Mouse (Mus musculus) bone marrow, adult 2 months (tissue): Measurements from ENCODE around the gene Tpst2. TPM values are rescaled to one million over a fixed set of nuclear protein-coding genes. Genes with fewer than 3 reads are reported as not detected.
A peak's percentile ranks its signal among the peaks of the same experiment; 100 is the strongest.

Experiments used
- H3K27ac ChIP-seq: fragments of 200-500 bp; 2 replicates; pipeline ENCODE4 v1.5.1; 2012; ENCODE audit warnings: low read depth, mild to moderate bottlenecking, control low read depth, inconsistent platforms, low read length; ENCODE audit not compliant: control insufficient read depth, poor library complexity, insufficient read depth
- H3K4me1 ChIP-seq: fragments of 200-500 bp; 2 replicates; pipeline ENCODE4 v1.6.1; 2011; ENCODE audit warnings: low read length; ENCODE audit not compliant: control insufficient read depth, insufficient read depth
- H3K4me3 ChIP-seq: fragments of 200-500 bp; replicated peaks from 2 replicates; pipeline ENCODE3; 2011; ENCODE audit warnings: mild to moderate bottlenecking, low read depth, low read length, control low read depth; ENCODE audit not compliant: control insufficient read depth
- CTCF ChIP-seq: fragments of 200-500 bp; IDR thresholded peaks from 2 replicates; pipeline ENCODE4 v1.5.1; 2011; ENCODE audit warnings: low read length, control low read depth; ENCODE audit not compliant: control insufficient read depth, insufficient read depth
- POLR2A ChIP-seq: fragments of 200-500 bp; IDR thresholded peaks from 2 replicates; pipeline ENCODE4 v1.6.1; 2011; ENCODE audit warnings: low read depth, mild to moderate bottlenecking, control low read depth, low read length, borderline replicate concordance; ENCODE audit not compliant: control insufficient read depth
- WGBS: fragments of 180-500 bp; shearing (Covaris S2); methylation state at CpG from one replicate; pipeline ENCODE4 v1.1.7; 2018; 5-methylcytosine and 5-hydroxymethylcytosine counted together
- polyA plus RNA-seq: library from polyadenylated mRNA; stranded (reverse); fragments of >200 nt; gene quantifications from 2 replicates; pipeline ENCODE4 v1.2.4, GENCODE M21; 2011; ENCODE audit warnings: low replicate concordance; ENCODE audit not compliant: missing spikeins, insufficient read depth, insufficient read length

Gene Tpst2
- polyA plus RNA-seq, 1 experiment, result 43.3 TPM

DNA sequence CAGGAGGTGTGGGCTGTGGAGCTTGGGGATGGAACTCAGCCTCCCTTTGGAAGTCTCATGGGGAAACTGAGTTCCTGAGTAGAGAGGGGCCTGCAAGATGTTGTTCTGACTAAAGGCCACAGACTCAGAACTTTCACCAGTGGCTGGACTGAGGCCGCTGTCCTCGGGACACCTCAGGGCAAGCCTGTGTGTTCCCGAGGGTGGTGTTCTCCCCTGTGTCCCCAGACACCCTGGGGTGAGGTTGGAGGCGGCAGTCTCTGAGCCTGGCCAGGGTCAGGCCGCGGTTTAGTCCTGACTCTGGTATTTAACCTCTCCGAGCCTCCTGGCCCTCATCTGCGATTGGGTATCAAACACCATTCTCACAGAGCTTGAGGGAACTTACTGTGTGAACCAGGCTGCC lies 19.1 kb downstream of the Tpst2 start:
- TF ChIP-seq POLR2A (no peak), CTCF (no peak)
- no peak overlapping the region for H3K4me3 ChIP-seq
- H3K4me1 ChIP-seq, result peaks cover 24% of the 10 kb centered on the region
- no peak overlapping the region for H3K27ac ChIP-seq
- WGBS, result 77% methylated on average over 8 of the region's 8 CpGs

DNA sequence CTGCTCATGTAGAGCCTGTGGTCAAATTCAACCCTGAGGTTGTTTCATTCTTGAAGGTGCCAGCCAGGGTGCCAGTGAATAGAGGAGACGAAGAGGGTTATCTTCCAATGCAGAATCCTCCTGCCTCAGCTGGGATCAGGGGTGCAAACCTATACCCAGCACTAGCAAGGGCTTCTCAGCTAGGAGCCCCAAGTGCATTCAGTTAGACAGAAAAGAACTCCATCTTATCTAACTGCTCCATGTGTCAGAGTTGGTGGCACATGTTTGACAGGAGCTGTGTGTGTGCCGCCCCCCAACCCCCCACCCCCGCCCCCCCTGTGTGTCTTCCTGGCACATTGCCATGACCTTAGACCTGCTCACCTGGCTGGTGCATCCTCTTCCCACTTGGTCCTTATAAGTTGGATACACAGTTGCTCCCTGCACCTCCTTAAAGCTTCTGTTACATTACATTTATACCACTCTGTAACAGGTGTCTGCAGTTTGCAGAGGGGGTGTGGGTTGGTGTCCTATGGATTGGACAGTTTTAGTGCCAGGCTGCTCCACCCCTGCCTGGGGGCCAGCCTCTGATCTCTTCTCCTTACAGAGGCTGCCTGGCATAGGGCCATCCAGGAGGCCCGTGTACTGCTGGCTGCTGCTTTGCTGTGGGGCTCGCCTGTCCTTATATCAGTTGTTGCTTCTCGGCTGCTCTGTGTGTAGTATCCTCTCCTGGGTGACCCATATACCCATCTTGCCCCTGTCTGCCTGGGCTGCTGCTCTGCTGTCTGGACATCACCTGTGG lies 20.1 kb downstream of the Tpst2 start:
- no peak overlapping the region for H3K4me3 ChIP-seq
- H3K4me1 ChIP-seq, result peaks cover 26% of the 10 kb centered on the region
- 32% methylated on average over 6 of the region's 6 CpGs for WGBS
- TF ChIP-seq CTCF (no peak), POLR2A (no peak)
- H3K27ac ChIP-seq, result peak overlapping the region; percentile 59

DNA sequence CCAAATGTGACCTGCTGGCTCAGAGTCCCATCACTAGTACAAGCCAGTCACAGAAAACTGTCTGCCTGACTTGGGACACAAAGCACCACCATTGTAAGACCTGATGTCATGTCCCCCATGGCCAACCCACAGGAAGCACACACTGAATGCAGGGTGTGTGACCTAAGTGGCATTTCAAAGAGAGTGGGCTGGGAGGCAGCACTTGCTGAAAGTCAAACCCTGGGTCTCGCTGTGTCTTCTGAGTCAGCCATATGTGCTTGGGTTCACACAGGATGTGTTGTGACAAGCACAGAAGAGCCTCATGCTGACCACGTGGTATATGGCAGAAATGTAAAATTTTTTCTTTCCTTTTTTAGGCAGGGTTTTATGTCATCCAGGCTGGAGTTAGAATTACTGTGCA lies 20.8 kb downstream of the Tpst2 start:
- no peak overlapping the region for H3K4me3 ChIP-seq
- WGBS, result 11% methylated on average over 2 of the region's 2 CpGs
- TF ChIP-seq POLR2A, result no peak
- no peak for TF ChIP-seq CTCF
- H3K4me1 ChIP-seq, result peaks cover 26% of the 10 kb centered on the region
- peak overlapping the region; percentile 59 for H3K27ac ChIP-seq

DNA sequence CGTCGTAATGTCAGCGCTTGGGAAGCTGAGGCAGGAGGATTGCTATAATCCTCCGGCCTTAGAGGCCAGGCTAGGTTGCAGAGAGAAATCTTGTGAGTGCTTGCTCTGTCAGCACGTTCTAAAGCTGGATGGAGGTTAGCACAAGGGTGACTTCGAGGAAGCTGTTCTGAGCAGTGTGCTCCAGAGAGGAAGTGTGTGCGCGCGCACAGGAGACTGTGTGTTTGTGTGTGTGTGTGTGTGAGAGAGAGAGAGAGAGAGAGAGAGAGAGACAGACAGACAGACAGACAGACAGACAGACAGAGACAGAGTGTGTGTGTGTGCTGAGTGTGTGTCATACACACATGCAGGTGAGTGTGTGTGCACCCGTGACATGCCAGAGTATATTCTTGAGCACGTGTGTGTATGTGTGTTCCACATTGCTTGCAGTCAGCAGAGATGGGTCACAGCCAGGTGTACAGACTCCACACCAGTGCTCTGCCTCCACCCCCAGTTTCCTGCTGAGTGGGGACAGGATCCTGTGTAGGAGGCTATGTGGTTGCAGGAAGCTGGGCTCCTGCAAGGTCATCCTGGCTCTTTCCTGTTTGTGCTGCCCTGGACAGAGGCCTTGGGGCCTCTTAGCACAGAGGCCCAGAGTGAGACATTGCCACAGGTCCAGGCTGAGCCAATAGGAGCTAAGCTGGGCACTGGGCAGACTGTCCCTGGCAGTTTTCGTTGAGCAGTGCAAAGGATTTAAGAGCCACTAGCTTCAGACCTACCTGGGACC lies 21.9 kb downstream of the Tpst2 start:
- H3K4me1 ChIP-seq, result peaks cover 26% of the 10 kb centered on the region
- WGBS, result 29% methylated on average over 12 of the region's 12 CpGs
- no peak overlapping the region for H3K4me3 ChIP-seq
- TF ChIP-seq POLR2A, result no peak
- no peak for TF ChIP-seq CTCF
- H3K27ac ChIP-seq, result peak overlapping the region; percentile 20; the same call in 1 of the 2 replicates

DNA sequence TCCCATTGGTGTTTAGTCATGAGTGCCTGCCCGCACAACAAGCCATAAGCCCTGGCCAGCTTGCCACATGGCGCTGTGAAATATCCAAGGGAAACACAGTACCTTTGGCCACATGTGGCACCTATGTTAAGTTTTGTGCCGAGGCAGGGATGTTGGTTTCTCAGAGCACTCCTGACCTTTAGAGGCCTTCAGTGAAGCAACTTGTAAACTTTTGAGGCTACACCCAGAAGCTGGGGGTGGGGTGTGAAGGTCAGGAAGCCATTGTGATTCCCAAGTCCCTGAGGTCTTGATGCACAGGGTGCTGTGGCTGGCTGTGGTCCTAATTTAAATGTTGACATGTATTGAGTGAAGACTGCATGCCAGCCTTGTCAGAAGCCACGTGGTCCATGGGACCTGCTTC lies 22.9 kb downstream of the Tpst2 start:
- peak overlapping the region; percentile 20; the same call in 1 of the 2 replicates for H3K27ac ChIP-seq
- WGBS, result 75% methylated on average over 4 of the region's 4 CpGs
- no peak for TF ChIP-seq CTCF
- TF ChIP-seq POLR2A, result no peak
- no peak overlapping the region for H3K4me3 ChIP-seq
- peaks cover 24% of the 10 kb centered on the region for H3K4me1 ChIP-seq

DNA sequence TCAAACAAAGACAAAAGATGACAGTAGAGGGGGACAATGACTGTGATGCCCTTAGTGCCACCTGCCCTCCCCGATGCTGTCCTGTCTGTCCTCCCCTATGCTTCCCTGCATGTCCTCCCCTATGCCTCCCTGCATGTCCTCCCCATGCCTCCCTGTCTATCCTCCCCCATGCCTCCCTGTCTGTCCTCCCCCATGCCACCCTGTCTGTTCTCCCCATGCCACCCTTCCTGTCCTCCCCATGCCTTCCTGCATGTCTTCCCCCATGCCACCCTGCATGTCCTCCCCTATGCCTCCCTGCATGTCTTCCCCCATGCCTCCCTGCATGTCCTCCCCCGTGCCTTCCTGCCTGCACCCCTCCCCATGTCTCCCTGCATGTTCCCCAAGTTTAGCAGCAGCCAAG lies 23.6 kb downstream of the Tpst2 start:
- no peak for TF ChIP-seq POLR2A
- TF ChIP-seq CTCF, result no peak
- 57% methylated on average over 2 of the region's 2 CpGs for whole genome bisulfite sequencing
- Histone ChIP-seq H3K4me3 (no peak overlapping the region), H3K27ac (no peak overlapping the region), H3K4me1 (peaks cover 24% of the 10 kb centered on the region)

DNA sequence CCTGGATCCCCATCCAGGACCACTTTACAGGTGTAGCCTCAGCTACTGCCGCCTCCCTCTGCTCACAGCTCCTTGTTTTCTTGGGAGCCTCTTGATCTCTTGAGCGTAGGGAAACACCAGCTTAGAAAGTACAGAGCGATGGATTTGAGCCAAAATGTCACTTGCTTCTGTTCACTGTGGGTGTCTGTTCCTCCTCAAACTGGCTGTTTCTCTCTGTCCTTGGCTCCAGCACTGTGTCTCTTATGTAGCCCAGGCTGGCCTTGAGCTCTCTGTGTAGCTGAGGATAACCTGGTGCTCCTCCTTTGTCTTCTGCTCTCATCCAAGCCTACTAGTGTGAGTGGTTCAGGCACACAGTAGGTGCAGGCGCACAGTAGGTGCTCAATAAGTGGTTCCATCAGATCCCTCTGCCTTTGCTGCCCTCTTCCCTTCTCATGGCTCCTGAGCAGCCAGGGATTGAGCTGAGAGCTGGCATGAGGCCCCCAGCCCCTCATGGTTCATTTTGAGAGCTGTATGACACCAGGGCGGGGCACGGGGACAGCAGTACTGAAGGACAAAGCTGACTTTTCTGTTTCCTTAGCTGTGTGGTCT lies 24.3 kb downstream of the Tpst2 start:
- Histone ChIP-seq H3K4me3 (no peak overlapping the region), H3K27ac (no peak overlapping the region), H3K4me1 (peaks cover 24% of the 10 kb centered on the region)
- no peak for TF ChIP-seq POLR2A
- no peak for TF ChIP-seq CTCF
- WGBS, result 77% methylated on average over 6 of the region's 6 CpGs

DNA sequence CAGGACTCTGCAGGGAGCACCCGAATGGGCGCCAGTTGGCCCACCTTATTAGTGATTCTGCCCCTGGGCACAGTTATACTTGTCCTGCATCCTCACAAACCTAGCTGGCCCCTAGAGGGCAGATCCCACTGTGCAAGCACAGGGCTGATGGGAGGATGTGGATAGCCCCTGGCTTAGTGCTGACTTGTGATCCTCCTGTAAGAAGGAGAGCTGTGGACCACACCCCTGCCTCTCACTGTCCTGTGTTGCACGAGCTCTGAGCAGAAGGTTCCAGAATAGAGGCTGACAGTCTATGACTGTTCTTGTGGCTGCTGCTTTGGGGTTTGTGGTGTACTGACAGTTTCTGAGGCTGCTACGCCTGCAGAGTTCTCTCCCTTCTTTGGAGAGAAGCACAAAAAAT lies 25.2 kb downstream of the Tpst2 start:
- Histone ChIP-seq H3K4me3 (no peak overlapping the region), H3K4me1 (peaks cover 24% of the 10 kb centered on the region), H3K27ac (no peak overlapping the region)
- TF ChIP-seq POLR2A (no peak), CTCF (no peak)
- 62% methylated on average over 4 of the region's 4 CpGs for WGBS
